Mouse (Mus musculus) ovary, adult 18-20 months (tissue): ENCODE data around the gene Tceal5.
"Not testable (repeated sequence)": the region's sequence is repeated elsewhere in the genome, so short reads cannot be mapped to it uniquely, and the experiment has no call there.

Experiments
- DNase-seq: peaks from one replicate; pipeline ENCODE4 v3.0.0; 2022; ENCODE audit warnings: low spot score, mixed read lengths

The Tceal5 gene

GRCm38 (mm10) chrX:136203664-136204066 lies at the start of gene Tceal5:
Gene Tceal5, minus strand, starts transcription at chrX:136203876.
- no peak for DNase-seq

GRCm38 (mm10) chrX:136252023-136252729 lies 48.5 kb upstream of the Tceal5 start:
- DNase-seq = no peak

GRCm38 (mm10) chrX:136249671-136250070 lies 46.0 kb upstream of the Tceal5 start:
- DNase-seq = peak; percentile 38

GRCm38 (mm10) chrX:136248811-136249210 lies 45.1 kb upstream of the Tceal5 start:
- peak; percentile 70 for DNase-seq

GRCm38 (mm10) chrX:136245521-136246071 lies 41.9 kb upstream of the Tceal5 start:
- peak; percentile 26 for DNase-seq

GRCm38 (mm10) chrX:136244574-136245229 lies 41.0 kb upstream of the Tceal5 start, which contains the start of gene Tceal9:
Gene Tceal9, plus strand, starts transcription at chrX:136245079.
- DNase-seq = peak; percentile 80

GRCm38 (mm10) chrX:136243181-136243580 lies 39.5 kb upstream of the Tceal5 start:
- DNase-seq = no peak

GRCm38 (mm10) chrX:136238118-136238517 lies 34.4 kb upstream of the Tceal5 start:
- no peak for DNase-seq

GRCm38 (mm10) chrX:136227768-136228167 lies 24.1 kb upstream of the Tceal5 start:
- DNase-seq = no peak

- no peak for DNase-seq
Observed at GRCm38 (mm10) chrX:136223714-136224113, 20.0 kb upstream of the Tceal5 start.

GRCm38 (mm10) chrX:136216303-136216702 lies 12.6 kb upstream of the Tceal5 start:
- DNase-seq = no peak

GRCm38 (mm10) chrX:136214729-136215677 lies 11.3 kb upstream of the Tceal5 start, which contains the start of the genes Tceal7 and Bex1:
Gene Tceal7, plus strand, starts transcription at chrX:136214779.
Gene Bex1, minus strand, starts transcription at chrX:136215513.
- not testable (repeated sequence) for DNase-seq

- no peak for DNase-seq
Observed at GRCm38 (mm10) chrX:136213396-136213795, 9.7 kb upstream of the Tceal5 start.

- no peak for DNase-seq
Observed at GRCm38 (mm10) chrX:136204406-136204805, 730 bp upstream of the Tceal5 start.

GRCm38 (mm10) chrX:136203257-136203656 lies 419 bp downstream of the Tceal5 start:
- DNase-seq = no peak

GRCm38 (mm10) chrX:136196873-136197272 lies 6.8 kb downstream of the Tceal5 start:
- DNase-seq = no peak

GRCm38 (mm10) chrX:136195193-136195944 lies 8.3 kb downstream of the Tceal5 start:
- DNase-seq = no peak

- DNase-seq = no peak
Observed at GRCm38 (mm10) chrX:136183107-136183506, 20.6 kb downstream of the Tceal5 start.

GRCm38 (mm10) chrX:136180897-136181553 lies 22.7 kb downstream of the Tceal5 start:
- no peak for DNase-seq

GRCm38 (mm10) chrX:136172786-136173185 lies 30.9 kb downstream of the Tceal5 start:
- no peak for DNase-seq
